Mouse (Mus musculus): ENCODE results near the gene Nccrp1.

DNA sequence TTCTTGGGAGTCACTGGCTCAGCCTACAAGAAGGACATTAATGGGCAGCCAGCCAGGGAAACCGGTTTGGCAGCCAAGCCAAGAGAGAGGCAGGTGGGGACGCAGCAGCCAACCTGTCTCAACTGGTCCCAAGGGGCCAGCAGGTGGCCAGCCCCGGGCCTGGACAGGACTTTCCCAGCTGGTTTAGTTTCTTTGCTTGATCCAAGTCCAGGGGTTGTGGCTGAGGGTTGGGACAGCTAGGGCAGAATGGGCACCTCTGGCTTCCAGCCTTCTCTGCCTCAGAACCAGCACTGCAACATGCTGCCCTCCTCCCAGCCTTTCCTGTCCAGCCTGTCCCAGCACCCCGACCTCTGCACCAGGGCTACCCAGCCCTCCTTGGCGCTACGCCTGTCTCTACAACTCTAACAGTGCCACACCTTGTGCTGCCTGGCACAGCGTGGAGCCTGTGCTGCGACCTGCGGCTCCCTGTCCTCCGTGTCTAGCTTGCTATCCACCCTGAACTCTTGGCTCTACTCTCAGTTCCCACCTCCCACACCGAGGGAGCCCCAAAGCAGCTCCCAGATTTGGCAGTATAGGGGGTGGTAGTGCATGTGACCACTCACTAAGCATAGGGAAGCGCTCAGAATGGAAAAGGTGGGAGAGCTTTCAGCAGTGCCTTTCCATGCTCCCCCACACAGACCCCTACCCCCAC, 23.4 kb upstream of the Nccrp1 start:
- no peak for TF ChIP-seq CTCF (IDR thresholded peaks at IDR 0.05; ENCODE audit: control insufficient read depth, insufficient read depth, insufficient replicate concordance, low read depth, low read length)
- TF ChIP-seq POLR2A (IDR thresholded peaks at IDR 0.05; ENCODE audit: control insufficient read depth, low read depth, low read length) = no peak

Data from testis, adult 2 months (tissue).